Mouse (Mus musculus): ENCODE results near the gene Ufsp1.
A peak's percentile ranks its signal among the peaks of the same experiment; 100 is the strongest.

GRCm38 (mm10) chr5:137307071-137307912, 12.9 kb downstream of the Ufsp1 start, which contains the start of gene Srrt:
- TF ChIP-seq E2F4 (IDR thresholded peaks at IDR 0.05; ENCODE audit: borderline replicate concordance, low read depth, low read length) (0 out of 2 replicates have a peak, but pooled peaks have one; percentile 28), POLR2A (IDR thresholded peaks at IDR 0.05; ENCODE audit: control insufficient read depth in 1 of 2, insufficient read depth in 1 of 2, low read depth in 1 of 2, low read length in 2 of 2, poor library complexity in 1 of 2) (peak; percentile 79 to 97; a peak in 3 of 4 replicates), CHD2 (IDR thresholded peaks at IDR 0.05; ENCODE audit: low read length) (peak; percentile 94), CTCF (IDR thresholded peaks at IDR 0.05 in 2 of 3, conservative IDR thresholded peaks at IDR 0.05 in 1 of 3; ENCODE audit: control insufficient read depth in 1 of 3, insufficient read depth in 1 of 3, low read depth in 2 of 3, low read length in 3 of 3, poor library complexity in 1 of 3, severe bottlenecking in 1 of 3) (no peak), BHLHE40 (IDR thresholded peaks at IDR 0.05; ENCODE audit: borderline replicate concordance, low read depth, low read length) (peak; percentile 58; the same call in 1 of the 2 replicates), UBTF (IDR thresholded peaks at IDR 0.05; ENCODE audit: borderline replicate concordance, insufficient read depth, low read depth, low read length) (0 out of 2 replicates have a peak, but pooled peaks have one; percentile 40), ZC3H11A (IDR thresholded peaks at IDR 0.05; ENCODE audit: low read depth, low read length) (no peak), USF1 (IDR thresholded peaks at IDR 0.05; ENCODE audit: low read depth, low read length) (no peak), HCFC1 (IDR thresholded peaks at IDR 0.05; ENCODE audit: low read depth, low read length) (peak; percentile 91), EP300 (IDR thresholded peaks at IDR 0.05; ENCODE audit: low read depth in 1 of 2, low read length in 2 of 2) (peak in 1 of 2 experiments; percentile 39; a peak in 1 of 4 replicates), POLR2AphosphoS2 (IDR thresholded peaks at IDR 0.05; ENCODE audit: low read length) (peak; percentile 90; the same call in 1 of the 2 replicates), MXI1 (IDR thresholded peaks at IDR 0.05; ENCODE audit: low read depth, low read length) (peak; percentile 91)

Data from MEL (cell line).